Mouse (Mus musculus) left cerebral cortex, postnatal 25 days (tissue): Measurements from ENCODE around the gene Crhr2. TPM values are rescaled to one million over a fixed set of nuclear protein-coding genes. Genes with fewer than 3 reads are reported as not detected.

Experiments
- DNase-seq, 2 experiments: peaks; one replicate each; pipeline ENCODE4 v3.0.0; 2022; ENCODE audit warnings: low spot score in 2 of 2, mixed read lengths in 1 of 2
- intact Hi-C: fragments of 180-260 bp; cut with DNase I; formaldehyde crosslinking; loops from one replicate; pipeline ENCODE4 v1.15.1; 2025
- total RNA-seq, 2 experiments: library from RNA; stranded (reverse); gene quantifications; 2 replicates each; pipeline ENCODE4 v1.2.3; 2021

Gene Crhr2
- total RNA-seq = 1 to 10 TPM; 2.6 to 3.1 TPM

DNA sequence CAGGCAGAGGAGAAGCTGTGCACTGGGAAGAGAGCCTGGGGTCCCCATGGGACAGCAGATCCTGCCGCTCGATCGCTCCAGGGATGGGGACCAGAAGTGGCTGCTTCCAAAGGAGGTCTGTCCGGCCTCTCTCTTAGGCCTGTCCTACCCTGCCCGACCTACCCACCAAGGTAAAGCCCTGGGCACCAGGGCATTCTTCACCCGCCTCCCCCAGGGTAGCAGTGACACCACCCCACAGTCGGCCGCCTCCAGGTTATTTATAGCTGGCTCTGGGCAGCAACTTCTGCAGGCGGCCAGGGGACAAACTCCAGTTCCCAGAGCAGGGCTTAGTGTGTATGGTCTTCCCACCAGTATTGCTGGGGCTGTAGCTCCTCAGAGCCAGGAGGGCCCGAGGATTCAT is at the start of gene Crhr2:
Crhr2 (minus strand) TSS at position 223 of the 400 bp plus-strand sequence.
- no peak for DNase-seq
- intact Hi-C loops = no loop called here

DNA sequence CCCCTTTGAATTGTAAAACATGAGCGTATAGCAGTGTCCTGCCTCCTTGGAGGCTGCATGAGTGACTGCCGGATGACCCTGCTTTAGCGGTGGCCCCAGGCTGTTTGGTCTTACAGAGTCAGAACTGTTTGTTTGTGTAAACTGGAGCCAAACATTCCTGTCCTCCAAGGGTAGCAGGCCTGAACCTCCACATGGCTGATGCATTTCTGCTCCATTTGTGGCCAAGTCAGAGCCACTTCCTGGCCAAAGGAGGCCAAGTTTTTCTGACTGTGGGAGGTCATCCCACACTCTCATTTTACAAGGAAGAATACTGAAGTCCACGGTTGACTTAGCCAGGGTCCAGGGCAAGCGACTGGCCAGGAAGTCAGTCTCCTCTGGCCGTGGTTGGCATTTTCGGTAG is 46.7 kb upstream of the Crhr2 start:
- intact Hi-C loops = no loop called here
- DNase-seq = no peak

DNA sequence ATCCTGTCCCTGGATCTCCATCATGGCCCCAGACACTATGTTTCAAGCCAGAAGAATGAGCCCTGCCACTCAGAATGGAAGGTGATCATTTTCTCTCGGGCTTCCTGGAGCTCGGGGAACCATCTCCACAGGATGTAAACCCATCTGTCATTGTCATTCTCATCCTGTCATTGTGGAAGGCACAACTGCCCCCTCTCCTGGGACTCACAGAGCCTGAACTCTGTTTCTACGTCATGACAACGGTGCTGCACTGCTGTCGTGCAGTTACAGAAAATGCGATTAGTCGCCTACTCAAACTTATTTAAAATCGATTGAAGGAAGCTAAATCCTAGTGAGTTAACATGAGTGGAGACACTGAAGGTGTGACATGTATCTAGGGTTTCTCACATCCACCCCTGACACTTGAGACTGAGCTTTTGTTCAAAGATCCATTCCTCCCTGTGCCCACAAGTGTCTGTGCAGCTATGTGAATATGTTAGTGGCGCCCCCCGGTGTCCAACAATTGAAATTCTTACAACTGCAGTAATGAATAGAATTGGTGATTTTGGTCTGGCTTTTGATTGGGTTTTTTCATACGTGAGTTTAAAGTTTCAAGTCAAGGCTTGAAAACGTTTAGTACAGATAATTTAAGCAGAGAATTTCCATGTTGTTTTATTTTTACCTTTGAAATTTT is 44.4 kb upstream of the Crhr2 start:
- peak in 1 of 2 experiments; percentile 5 for DNase-seq
- intact Hi-C loops = no loop called here

DNA sequence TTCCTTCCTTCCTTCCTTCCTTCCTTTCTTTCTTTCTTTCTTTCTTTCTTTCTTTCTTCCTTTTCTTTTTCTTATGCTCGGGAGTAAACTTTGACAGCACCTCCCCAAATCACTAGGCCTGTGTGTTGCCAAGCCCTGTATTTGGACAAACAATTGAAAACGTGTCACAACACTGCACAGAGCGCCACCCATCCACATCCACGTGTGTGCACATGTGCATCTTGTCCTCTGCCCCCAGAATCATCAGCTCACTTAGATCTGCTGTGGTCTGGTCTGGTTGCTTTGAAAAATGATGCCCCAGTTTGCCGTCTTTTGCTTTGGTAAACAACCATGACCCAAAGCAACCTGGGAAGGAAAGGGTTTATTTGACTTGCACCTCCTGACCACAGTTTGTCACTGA is 43.1 kb upstream of the Crhr2 start:
- DNase-seq = no peak
- intact Hi-C loops = no loop called here

DNA sequence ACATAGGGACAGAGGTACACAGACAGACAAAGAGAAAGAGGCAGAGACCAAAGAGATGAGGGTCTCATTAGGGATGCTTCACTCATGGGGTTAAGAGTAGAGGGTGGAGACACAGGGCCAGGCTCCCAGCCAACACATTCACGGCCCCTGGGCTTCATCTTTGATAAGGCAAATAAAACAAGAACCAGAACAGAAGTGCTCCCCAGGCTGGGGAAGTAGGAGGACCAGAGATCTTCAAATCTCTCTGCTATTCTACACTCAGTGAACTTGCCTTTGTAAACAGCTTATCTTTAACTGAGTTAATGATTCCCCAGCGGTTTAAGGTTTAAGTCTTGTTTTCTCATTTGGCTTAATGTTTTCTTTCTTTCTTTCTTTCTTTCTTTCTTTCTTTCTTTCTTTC is 42.6 kb upstream of the Crhr2 start:
- no peak for DNase-seq
- intact Hi-C loops = no loop called here

DNA sequence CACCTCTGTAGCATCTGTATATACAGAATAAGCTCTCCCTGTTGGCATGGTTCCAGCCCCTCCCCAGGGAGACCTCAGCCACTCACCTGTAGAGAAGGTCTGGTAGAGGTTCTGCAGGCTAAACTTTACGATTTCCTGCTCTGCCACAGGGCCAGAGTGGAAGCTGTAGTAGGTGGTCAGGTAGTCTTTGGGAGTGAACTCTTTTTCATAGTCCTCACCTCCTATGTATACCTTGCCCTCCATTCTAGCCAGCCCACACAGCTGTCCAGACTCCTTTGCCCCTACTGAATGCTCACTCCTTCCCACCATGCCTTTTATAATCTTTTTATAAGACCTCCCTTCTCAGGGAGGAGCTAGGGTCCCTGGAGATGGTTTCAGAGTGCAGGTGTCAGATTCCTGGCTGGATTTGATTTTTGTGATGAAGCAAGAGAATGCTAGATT is 41.9 kb upstream of the Crhr2 start, which contains the start of gene Inmt:
Inmt (minus strand) TSS at position 303 of the 441 bp plus-strand sequence.
- intact Hi-C loops = no loop called here
- no peak for DNase-seq

DNA sequence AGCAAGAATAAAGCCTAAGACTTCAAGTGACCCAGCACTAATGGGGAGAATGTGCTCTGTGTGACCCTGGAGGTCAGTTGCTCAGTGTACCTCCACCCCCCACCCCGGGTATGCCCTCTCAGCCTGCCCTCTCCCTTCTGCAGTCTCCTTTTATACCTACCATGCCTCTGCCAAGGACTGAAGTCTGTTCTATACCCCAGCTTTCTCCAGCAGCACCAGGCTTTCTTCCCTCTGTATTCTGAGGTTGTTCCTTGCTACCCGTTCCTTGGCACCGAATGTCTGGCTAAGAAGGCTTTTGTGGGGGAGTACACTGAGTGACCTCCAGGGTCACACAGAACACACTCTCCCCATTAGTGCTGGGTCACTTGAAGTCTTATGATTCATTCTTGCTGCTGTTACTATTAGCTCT is 41.1 kb upstream of the Crhr2 start:
- intact Hi-C loops = no loop called here
- DNase-seq = no peak

DNA sequence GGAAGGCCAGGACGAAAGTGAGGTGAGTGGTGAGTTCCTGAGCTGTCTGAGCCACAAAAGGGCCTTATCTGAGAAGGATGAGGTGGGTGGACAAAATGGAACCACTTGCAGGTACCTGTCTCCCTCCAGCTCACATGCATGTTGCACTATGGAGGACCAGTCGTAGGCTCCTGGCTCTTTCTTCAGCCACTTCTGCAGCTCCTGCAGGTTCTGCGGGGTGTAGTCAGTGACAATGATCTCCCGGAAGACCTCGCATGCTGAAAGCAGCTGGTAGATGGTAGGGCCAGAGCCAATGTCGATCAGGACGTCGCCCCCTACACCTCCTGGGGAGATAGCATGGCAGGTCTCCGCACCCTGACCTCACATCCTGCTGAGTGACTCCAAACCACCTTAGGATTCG is 40.4 kb upstream of the Crhr2 start:
- DNase-seq = no peak
- intact Hi-C loops = no loop called here

DNA sequence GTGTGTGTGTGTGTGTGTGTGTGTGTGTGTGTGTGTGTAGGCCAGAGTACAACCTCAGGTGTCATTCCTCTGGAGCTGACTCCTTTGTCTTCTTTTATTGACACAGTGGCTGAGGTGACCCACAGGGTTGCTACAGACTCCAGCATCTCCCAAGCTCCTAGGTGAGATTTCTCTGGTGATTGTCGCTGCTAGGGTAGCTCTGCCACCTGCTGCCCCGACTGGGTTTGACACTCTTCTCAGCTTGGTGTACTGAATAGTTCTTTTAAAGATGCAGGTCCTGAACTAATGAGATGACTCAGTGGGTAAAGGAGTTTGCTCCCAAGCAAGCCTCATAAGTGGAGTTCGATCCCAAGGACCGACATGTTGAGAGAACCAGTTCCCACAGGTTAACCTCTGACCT is 38.8 kb upstream of the Crhr2 start:
- intact Hi-C loops = no loop called here
- peak in 1 of 2 experiments; percentile 17 for DNase-seq

DNA sequence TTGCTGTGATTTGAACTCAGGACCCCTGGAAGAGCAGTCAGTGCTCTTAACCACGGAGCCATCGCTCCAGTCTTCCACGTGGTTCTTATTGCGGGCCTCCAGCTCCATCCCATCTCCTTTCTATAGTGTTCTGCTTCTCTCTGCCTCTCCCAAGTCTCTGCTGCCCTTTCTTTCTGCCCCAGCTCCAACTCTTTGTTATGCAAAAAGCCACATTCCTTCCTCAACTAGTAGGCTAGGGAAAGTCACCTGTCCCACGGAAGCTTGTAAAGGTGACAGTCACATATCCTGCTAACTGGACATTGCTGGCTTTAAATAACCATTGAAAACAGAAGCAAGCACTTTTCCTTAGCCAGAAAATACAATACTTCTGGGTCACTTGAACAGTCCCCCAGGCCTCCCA is 37.0 kb upstream of the Crhr2 start:
- DNase-seq = no peak
- intact Hi-C loops = loop anchor here (5.0 to 10.0 kb wide), 5 partner anchors 78 to 575 kb away; partner anchors contain the start of genes Fkbp14 and Plekha8

DNA sequence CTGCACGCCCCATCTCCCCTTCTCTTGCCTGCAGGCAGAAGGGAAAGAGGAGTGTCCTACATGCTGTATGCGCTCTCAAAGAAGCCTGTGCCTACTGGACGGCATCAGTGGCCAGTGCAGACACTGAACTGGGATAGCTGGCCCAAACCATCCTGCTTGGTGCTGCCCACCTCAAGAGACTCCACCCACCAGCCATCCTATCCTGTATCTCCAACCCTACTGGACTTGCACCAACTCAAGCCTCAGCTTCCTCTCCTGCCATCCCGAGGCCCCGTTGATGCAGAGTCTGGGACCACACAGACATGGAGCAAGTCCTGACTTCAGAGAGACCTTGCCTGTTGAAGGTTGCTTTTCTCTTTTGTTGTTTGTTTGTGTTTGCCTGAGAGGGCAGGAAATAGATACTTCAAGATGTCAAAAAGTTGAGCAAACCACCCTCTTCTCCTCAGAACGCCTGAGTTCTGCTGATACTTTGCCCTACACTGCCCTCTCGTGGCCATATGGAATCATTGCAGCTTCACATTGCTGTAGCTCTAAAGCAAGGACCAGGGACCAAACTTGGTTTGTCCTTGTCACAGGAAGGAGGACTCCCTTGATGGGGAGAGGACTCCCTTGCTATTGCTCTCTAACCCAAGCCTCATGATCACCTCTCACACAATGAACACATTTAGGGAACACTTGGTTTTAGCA is 34.1 kb upstream of the Crhr2 start:
- intact Hi-C loops = loop anchor here (1.0 to 10.0 kb wide), 7 partner anchors 75 to 572 kb away; partner anchors contain the start of genes Fkbp14 and Plekha8
- DNase-seq = peak; percentile 81 to 84

DNA sequence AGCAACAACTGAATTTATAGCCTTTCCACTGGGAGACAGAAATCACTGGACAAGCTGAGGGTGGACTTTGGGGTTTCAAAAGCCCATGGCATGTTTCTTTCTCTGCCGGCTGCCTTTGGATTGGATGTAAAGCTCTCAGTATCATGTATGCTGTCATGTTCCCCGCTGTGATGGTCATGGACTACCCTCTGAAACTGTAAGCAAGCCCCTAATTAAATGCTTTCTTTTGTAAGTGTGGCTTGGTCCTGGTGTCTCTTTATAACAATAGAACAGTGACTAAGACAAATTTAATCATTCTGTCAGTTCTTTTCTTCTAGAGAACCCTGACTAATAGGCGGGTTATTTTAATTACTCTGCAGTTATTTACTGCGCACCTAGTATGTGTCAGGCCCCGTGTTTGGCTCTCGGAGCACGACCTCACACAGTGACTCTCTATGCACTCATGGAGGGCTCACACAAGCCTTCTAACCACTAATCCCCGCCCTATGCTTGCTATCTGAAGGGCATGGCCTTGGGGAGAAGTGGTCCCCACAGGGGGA is 30.3 kb upstream of the Crhr2 start:
- intact Hi-C loops = loop anchor here (10.0 kb wide), 1 partner anchor 568 kb away; the partner anchor contains the start of genes Fkbp14 and Plekha8
- DNase-seq = no peak

DNA sequence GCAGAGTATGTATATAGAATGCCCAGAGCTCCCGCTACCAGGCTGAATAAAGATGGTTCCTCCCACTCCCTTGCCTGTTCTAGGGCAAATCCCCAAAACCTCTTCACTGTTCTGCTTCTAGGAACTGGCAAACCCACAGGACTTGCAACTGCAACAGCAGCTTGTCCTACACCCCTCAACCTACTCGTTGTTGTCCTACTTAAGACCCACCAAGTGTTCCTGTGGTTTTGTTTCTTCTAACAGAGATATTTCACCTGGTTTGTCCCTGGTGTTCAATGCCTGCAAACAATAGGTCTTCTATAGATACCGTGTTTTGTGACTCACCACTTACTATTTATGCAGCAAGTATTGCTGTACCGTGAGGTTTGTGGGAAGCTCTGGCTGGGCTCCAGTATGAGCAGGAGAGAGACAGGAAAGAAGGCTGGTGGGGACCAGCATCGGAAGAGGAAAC is 28.5 kb upstream of the Crhr2 start:
- intact Hi-C loops = loop anchor here (10.0 kb wide), 1 partner anchor 567 kb away; the partner anchor contains the start of genes Fkbp14 and Plekha8
- peak; percentile 75 to 92 for DNase-seq

DNA sequence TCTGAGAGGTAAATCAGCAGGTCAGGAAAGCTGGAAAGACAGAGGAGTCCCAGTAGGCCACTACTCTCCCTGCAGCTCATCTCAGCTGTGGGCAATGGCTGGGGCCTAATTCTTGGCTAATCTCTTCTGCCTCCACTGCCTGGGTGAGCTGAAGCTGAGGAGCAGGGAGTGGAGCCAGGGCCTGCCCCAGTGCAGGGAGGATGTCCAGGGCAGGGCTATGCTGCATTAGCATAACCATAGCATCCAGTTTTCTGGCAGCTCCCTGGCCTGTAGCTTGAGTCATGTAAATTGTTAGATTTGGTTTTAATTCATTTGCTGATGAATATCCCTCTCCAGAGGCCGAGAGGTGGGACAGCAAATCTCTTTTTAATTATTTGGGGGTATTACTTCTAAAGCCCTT is 26.4 kb upstream of the Crhr2 start:
- no peak for DNase-seq
- intact Hi-C loops = no loop called here

DNA sequence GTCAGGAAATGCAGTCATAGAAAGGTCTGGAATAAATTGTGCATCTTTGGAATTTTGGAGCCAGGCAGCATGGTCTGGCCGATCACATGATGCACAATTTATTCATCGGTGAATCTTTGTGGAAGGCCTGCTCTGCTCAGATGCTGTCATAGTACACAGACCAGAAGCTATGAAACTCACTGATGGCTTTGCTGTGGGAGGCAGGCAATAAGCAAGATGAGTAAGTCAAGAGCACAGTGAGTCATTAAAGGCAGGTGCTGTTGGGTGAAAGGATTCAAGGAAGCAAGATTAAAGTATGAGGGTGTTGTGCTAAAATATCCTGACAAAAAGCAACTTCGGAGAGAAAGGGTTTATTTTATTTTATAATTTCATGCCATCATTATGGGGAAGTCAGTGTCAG is 19.4 kb upstream of the Crhr2 start:
- intact Hi-C loops = no loop called here
- DNase-seq = peak in 1 of 2 experiments; percentile 59

DNA sequence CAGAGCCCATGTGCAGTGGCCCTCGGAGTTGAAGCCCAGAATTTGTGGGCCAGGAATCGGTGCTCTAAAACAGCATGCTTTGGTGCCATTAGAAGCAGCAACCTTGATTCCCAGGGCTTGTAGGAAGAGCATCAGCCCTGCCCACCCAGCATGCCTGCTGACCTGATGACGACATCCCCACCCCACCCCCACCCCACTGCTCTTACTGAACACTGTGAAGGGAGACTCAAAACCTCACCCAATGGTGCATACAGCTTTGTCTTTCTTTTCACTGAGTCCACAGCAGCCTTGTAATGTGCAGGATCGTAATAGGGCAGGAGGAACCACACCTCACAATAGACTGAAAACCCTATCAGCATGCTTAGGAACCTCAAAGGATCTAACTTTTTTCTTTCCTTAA is 13.3 kb upstream of the Crhr2 start:
- intact Hi-C loops = no loop called here
- DNase-seq = no peak

DNA sequence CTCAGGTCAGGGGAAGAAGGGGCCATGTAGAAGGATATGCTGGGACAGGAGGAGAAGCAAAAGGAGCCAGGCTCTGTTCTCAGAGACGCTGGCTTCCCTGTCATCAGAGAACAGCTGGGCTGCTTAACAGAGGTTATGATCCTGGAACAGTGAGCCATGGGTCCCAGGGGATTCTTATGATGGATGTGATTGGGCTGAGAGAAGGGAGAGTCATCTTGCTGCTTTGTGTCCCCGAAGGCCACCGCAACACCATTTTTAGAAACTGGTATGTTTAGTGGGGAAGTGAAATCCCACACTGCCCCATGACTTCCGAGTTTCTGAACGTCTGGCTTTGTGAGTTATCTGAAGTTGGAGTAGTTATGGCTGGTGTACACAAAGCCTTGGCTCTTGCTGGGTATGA is 12.5 kb upstream of the Crhr2 start:
- intact Hi-C loops = no loop called here
- DNase-seq = no peak

DNA sequence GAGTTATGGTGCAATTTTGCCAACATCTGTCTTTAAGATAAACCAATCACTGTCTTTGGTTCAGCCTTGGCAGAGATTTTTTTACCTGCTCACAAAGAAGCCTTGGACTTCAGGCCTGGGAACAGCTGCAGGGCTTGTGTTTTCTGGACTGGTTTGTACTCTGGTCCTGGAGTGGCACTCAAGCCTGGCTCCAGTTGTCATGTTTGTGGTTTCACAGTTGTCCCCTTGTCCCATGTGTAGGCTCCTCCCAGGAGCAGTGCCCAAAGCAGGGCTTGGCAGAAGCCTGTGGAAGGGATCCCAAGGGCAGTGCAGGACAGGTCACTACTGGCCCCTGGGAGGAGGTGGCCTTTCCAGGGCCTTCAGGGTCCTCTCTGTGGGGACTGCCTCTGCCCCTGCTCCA is 5.5 kb upstream of the Crhr2 start:
- no peak for DNase-seq
- intact Hi-C loops = no loop called here

DNA sequence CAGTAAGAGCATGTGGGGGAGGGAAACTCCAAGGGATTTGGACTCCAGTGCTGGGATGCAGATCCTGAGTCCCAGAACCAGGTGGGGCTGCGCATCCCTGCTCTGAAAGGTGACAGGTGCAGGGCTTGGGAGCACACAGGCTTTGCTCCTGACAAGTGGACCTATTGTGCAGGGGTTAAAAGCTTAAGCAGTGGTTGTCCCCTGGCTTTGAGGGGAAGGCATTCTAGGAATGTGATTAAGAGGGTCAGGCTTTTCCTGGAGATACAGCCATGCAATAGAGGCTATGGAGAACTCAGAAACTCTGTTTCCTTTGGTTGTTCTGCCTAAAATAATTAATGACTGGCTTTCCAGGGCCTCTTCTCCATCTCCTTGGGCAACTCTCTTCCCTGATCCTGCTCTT is 609 bp upstream of the Crhr2 start:
- intact Hi-C loops = no loop called here
- DNase-seq = no peak

DNA sequence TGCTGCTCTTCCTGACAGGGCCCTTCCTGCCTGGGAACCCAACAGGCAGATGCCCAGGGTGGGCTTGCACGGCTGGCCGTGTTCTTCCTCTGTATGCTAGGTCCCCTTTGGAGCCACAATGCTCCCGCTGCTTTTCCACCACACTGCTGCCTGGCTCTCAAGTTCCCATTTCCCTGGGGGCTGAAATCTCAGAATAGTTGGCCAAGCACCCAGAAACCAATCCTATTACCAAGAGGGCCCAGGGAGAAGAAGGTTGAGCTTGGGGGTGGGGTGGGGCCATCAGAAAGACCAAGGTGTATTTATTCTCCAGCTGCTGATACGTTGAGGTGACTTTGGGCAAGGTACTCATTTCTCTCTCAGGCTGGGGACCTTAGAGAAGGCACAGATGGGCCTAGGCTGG is 1.5 kb downstream of the Crhr2 start:
- intact Hi-C loops = no loop called here

DNA sequence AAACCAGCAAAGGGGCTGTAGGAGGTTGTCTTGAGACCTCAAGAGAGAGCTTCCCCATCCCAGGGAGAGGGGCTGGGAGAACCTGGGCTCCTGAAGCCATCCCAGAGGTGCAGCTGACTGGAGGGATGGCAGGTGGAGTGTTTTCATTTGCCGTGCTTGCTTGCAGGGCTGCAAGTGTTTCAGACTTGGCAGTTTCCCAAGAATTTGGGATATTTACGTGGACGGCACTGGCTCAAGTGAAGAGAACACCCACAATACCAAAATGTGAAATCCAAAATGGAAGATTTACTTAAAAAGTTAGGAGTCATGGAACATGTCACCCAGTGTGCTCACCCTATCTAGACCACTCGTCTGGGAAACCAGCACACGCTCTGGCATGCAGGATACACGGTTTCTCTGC is 2.2 kb downstream of the Crhr2 start:
- intact Hi-C loops = no loop called here
- peak in 1 of 2 experiments; percentile 13 for DNase-seq

More for the DNA sequence above, 1.5 kb downstream of the Crhr2 start:
- DNase-seq = no peak
